Mouse (Mus musculus): ENCODE measurements around the gene Cmpk1.
"Not testable (repeated sequence)": the region's sequence is repeated elsewhere in the genome, so short reads cannot be mapped to it uniquely, and the experiment has no call there.

Gene Cmpk1

DNA sequence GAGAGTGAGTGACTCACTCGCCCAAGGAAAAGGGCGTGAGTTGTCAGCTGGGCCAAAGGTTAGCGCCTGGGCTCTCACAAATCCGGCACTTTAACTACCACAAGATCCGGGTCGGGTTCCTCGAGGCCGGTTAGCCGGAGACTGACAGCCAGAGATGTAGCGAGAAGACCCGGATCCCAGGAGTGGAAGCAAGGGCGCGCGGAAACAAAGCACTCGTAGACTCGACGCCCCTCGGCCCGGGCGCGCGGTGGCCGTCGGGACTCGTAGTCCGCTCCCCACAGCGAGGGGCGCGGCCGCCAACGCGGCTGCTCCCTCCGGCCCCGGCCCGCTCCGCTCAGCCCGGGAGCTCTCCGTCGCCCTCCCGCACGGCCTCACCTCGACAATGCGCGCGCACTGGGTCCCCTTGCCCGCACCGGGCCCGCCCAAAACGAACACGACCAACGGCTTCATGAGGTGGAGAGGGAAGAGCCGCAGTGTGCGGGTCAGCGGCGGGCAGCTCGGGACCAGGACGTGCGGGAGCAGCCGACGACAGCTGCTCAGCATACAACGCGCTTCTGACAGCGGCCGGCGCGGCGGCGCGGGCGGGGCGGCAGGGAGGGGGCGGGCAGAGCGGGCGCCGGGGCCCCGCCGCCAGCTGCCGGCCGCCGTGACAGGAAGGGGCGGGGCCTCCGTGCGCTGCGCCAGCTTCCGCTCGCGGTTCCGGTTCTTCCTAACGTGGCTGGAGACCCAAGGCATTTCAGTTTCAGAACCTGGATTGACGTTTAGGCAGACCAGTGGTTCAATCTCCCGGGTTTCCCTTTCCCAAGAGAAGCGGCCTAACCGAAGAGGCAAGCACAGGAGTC lies at the start of gene Cmpk1:
Cmpk1 (minus strand) TSS at position 651 of the 842 bp plus-strand sequence.
- peak; percentile 89 for DNase-seq (ENCODE audit: low spot score)

DNA sequence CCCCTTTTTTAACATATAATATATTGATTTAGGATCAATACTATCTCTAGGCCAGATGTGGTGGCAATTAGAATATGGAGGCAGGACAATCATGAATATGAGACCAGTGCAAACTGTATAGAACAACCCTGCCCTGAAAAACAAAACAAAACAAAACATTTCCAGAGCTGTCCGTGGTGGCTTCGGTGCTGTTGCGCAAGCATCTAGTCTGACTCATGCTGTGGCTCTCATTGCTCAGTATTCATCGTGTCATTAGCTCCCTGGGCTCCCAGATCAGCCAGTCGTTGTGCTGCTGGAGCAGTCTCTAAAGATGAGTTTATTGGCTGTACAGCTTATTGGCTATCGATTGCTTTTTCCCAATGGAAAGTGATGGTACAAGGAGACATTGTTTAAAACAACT lies 48.0 kb upstream of the Cmpk1 start:
- no peak for DNase-seq (ENCODE audit: low spot score)

DNA sequence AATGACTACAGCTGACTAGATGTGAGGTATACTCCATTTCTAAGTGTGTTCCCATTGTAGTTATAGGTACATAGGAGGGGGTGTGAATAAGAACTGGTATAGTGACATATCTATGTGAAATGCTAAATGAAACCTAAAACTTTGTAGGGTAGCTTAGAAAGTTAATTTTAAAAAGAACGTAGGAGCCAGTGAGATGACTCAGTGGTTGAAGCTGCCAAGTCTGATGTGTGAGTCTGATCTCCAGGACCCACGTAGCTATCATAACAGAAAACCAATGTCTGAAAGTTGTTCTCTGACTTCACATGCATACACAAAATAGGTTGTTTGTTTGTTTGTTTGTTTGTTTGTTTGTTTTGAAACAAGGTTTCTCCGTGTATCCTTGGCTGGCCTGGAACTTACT lies 33.0 kb upstream of the Cmpk1 start:
- DNase-seq (ENCODE audit: low spot score): no peak

DNA sequence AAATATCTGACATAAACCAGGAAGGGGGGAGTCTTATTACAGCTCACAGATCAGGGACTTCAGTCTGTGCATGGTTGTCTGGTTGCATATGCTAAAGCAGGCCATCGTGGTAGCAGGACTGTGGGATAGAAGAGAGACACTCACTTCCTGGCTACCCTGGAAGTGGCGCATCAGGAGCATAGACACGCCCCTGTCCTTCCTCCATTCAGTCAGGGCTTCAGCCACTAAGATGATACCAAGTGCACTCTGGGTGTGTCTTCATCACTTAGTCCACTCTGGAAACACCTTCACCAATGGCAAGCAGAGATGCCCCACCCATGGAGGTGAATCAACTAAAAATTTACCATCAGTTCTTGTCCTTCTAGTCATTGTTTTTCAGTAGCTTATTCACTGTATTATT lies 27.2 kb upstream of the Cmpk1 start:
- DNase-seq (ENCODE audit: low spot score): no peak

DNA sequence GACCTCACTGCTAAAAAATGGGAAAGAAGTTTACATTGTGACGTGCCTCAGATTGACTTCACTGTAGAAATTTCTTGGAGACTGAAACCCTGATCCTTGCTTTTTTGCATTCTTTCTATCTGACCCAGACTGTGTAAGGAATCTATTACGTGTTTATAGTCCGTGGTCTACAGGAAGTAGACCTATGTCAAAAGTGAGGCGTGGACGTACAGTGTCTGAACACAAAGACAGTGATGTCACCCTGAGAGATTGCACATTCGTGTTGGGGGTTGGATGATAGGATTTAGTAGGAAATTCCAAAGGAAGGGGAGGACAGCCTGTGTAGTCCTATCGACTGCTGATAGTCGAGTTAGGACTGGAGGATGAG lies 13.4 kb upstream of the Cmpk1 start:
- DNase-seq (ENCODE audit: low spot score): peak; percentile 37

DNA sequence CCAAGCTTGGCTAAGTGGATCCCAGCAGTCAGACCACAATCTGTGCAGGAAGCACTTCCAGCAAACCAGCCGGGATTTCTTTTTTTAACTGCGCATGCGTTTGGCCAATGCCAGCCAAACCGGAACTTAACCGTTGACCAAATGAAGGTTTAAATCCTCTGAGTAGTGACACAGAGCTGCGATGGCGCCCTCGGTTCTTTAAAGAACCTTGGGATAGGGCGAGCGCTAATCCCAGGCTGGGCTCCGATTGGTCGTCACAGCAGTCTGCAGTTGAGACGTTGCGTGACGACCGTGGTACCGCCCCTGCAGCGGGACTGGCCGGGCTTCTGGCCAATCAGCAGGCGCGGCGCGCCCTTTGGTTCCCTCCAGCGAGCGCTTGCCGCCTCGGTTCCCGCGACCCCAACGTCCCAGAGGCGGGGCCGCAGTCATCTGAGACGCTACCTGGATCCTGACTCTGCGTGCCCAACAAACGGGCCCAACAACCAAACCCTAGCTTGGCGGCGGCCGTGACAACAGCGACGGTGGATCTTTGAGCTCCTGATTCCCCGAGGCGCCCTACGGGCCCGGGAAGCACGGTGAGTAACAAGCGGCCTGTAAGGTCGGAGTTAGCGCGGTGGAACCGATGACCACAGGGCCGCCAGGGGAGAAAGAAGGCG lies 12.9 kb upstream of the Cmpk1 start, which contains the start of gene Stil:
Stil (plus strand) TSS at position 387 of the 656 bp plus-strand sequence.
- DNase-seq (ENCODE audit: low spot score): peak; percentile 98

DNA sequence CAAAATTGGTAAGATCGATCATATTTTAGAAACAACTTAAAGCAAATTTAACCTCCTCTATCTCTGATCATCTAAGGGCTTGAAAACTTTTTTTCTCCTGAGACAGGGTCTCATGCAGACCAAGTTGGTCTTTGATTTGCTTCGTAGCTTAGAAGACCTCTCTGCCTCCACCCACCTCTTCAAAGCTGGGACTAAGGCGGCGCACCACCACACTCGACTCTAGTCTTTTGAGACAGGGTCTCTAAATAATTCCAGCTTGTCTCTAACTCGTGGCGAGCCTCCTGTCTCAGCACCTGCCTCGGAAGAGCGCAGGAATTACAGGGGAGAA lies 12.4 kb upstream of the Cmpk1 start:
- no peak for DNase-seq (ENCODE audit: low spot score)

DNA sequence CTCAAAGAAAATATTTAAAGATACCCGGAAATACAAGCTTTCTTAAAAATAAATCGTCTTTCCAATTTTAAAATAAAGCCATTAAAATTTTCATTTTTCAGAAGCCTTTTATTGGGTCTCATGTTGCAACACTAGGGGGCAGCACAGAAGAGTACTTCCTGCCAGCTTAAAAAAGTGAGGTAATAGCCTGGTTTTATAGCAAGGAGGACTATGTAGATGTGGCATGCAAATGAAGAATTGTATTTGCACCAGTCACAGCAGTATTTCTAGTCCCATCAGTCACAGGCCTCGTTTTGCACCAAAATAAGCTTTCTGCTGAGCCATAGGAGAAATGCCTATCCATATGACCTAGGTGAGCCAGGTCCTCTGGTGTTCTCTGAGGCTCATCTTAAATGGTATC lies 10.0 kb upstream of the Cmpk1 start:
- DNase-seq (ENCODE audit: low spot score): peak; percentile 67

DNA sequence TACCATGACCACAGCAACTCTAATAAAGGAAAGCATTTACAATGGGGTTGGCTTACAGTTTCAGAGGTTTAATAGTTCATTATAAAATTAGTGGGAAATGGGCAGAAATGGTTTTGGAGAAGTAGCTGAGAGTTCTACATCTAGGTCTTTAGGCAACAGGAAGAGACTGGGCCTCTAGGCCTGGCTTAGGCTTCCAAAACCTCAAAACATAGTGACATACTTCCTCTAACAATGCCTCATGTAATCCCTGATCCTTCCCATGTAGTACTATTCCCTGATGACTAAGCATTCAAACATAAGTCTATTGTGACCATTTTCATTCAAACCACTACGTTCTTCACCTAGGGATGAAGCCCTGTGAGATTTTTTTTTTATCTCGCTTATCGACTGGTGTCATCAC lies 7.2 kb upstream of the Cmpk1 start:
- no peak for DNase-seq (ENCODE audit: low spot score)

DNA sequence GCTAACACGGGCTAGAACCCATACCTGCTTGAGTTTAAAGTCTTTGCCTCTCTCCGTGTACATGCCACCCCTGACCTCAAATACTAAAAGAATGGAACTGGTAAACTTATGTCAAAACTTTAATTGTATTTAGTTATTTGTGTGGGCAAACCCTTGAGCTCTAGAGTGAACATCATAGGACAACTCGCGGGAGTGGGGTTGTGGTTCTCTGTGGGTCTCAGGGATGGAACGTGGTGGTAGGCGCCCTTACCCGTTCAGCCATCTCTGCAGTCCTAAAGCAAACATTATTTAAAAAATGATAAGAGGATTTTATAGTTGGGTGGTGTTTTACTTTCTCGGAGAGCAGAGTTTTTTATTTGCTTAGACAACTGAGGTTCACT lies 840 bp downstream of the Cmpk1 start:
- peak; percentile 54 for DNase-seq (ENCODE audit: low spot score)

DNA sequence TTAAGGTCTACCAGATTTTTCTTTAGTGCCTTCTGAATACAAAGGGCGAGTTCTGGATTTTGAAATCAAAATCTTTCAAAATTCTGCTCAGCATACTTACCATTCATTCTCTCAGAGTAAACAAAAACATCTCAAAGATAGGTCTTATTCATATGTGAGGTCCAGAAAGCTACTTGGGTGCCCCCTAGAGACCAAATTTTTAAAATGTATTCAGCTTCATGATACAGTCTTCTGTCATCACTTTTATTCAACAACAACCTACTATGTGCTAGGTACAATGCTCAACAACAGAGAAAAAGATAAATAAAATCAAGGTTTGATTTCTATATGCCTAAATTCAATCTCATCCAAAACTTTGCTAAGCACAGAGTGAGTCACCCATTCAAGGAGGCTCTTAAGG lies 4.0 kb downstream of the Cmpk1 start:
- peak; percentile 41 for DNase-seq (ENCODE audit: low spot score)

DNA sequence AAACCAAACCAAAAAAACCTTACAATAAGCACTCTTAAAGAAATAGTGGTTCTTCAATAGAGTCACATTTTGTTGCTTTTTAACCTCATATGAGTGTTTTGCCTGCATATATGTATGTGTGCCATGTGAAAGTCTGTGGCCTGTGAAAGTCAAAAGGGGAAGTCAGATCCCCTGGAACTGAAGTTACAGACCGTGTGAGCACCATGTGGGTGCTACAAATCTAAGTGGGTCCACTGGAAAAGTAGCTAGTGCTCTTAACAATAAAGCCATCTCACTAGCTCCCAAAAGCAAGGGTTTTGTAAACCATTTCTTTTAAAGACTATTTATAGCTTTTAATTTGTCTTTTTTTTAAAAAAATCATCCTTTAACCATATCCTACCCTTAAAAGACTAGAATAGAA lies 4.4 kb downstream of the Cmpk1 start:
- DNase-seq (ENCODE audit: low spot score): no peak

DNA sequence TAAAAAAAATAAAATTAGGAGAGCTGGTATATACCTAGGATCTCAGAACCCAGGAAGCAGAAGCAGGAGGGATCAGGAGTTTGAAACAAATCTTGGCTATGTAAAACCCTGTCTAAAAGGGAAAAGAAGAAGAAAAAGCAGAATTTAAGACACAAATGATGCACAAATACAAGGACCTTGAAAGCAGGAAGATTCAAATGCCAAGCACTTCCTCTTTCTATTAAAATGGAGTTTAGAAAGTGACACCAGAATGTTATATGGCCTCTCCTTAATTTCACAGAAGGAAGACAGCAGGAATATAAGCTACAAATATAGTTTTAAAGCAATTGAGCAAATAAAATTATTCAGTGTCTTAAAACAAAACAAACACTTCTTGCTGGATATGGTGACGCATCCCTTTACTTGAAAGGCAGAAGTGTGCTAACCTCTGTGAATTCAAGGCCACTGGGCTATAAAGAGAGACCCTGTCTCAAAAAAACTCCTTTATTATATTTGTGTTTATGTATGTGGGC lies 13.8 kb downstream of the Cmpk1 start:
- DNase-seq (ENCODE audit: low spot score): no peak

DNA sequence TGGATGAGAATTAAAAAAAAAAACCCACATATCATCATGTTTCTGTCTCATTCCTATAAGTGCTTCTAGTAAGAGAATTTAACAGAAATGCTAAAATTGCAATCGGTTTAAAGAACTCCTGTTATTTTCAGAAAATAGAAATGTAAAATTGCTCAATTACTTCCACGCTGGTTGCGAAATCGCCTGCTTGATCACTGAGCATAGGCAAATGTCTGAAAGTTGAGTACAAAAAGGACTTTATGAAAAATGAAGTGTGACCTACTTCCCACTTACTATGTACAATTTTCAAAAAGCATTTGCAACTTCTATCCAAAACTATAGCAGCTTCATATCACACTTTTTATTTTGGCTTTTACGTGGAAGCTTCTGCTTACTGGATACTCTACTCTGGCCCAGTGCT lies 16.3 kb downstream of the Cmpk1 start:
- DNase-seq (ENCODE audit: low spot score): no peak

DNA sequence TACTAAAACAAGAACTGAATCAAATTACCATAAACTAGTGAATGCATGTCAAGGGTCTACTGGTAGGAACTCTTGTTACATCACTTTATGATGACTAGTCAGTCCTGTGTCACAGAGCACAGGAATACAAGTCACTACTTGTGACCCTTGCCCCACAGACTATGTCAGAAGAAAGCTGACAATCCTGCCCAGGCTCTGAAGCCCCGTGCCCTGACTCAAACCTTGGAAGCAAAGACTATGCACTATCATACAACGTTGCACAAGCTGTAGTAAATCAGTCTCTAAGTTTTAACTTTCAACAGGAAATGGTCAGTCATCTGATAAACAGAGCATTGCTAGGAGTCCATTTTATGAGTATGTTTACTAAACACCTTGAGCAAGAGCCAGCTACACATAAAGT lies 26.2 kb downstream of the Cmpk1 start:
- DNase-seq (ENCODE audit: low spot score): not testable (repeated sequence)

DNA sequence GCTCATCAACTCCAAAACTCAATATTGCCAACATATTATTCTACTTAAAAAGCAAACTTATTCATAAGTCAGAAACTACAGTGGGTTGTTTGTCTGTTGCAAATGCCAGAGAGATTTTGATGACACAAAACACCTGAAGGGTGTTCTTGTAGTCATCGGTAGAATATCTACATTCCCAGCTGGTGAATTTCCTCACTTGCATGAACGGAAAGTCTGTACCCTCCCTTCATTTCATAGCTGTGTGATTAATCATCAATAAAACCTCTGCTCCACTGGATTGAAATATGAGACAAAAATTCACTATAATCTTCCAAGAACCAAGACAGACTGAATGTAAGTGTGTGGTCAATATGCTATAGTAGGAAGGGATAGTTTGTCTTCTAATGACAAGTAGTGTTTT lies 27.5 kb downstream of the Cmpk1 start:
- DNase-seq (ENCODE audit: low spot score): no peak

DNA sequence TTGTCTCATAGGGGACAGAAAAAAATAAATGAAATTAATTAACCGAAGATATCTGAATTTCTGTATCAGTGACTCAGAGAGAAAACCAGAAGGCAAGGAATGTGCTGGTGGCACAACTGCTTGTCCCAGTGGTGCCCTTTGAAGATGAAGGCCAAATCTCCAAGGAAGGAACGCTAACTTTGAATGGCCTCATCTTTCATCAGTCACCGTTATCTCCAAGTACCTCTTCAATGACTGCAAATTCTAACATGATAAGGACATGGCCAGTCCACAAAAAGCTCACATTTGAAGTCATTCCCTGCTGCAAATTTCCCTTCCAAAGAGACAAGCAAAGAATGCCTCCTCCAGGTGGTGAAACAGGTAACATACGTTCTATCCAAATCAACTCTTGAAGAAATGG lies 28.3 kb downstream of the Cmpk1 start:
- DNase-seq (ENCODE audit: low spot score): no peak

DNA sequence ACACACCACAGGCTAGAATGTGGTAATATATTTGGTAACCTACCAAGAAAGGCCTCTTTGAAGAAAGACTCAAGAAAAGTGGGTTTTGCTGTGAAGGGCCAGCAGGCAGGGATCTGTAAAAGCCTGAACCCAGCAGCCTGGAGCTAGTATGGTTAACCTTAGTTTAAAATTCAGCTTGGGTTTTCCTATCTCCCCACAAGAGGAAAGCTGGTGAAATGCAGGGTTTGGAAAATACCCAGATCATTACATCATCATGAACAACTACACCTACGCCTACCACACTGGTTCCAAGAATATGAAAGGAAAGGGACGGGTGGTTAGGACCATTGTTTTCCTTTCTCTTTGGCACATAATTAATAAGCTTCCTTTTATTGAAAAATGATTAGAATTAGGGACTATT lies 28.8 kb downstream of the Cmpk1 start:
- no peak for DNase-seq (ENCODE audit: low spot score)

DNA sequence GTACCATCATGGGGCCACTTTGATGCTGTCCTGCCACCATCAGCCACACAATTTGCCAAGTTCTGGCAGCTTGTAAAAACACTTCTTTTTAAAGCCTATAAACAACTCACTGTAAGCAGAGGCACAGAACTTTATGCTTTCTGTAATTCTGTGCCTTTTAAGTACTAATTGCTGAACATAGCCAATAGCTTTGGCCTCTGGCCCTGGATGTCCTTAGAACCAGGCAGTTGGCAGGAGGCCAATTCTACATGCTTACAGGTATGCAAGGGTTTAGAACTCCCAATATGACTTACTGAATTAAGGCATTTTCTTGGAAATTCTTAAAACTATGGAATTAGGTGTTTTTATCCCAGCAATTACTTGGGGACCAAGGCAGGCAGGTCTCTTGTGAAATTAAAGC lies 29.6 kb downstream of the Cmpk1 start:
- DNase-seq (ENCODE audit: low spot score): no peak

DNA sequence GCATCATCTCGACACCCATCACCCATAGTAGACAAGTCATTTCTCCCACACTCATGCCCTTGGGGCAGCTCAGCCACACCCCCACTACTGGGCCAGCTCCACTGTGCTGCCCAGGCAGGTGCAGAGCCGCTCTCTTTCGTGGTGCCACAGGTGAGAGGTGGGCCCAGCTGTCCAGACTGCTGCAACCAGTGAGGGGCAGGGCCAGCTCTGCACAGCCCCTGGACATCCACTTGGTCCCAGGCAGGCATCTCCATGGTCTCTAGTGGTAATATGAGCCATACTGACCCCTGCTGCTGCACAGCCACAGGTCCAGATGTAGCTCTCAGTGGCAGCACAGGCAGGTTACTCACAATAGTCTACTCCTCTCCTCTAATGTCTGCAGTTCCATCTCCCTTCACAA lies 33.9 kb downstream of the Cmpk1 start:
- no peak for DNase-seq (ENCODE audit: low spot score)

DNA sequence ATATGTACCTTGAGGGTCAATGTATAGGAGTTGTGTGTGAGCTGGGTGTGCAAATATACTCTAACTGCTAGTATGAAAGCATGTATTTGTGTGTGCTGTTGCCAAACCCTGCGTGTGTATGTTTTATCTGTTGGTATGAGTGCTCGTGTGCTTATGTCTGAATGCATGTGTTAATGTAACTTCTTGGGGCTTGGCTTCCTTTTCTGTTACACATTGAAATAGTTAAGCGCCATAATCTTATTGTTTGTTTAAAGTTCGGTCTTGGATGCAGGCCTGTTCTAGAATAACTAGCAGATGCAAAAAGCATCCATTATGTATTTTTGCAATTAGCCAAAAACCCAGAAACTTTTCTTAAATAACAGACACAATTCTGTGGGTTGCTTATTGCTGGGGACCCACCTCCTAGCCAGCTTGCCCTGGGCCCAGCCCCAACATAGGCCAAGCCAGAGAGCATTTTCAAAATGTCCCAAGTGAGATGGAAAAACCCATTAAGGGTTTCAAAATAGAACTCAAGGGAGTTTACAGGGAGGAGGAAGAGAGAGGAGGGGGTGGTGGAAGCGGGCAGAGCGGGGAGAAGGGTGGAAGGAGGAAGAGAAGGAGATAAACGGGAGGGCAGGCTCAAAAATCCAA lies 39.1 kb downstream of the Cmpk1 start:
- no peak for DNase-seq (ENCODE audit: low spot score)

DNA sequence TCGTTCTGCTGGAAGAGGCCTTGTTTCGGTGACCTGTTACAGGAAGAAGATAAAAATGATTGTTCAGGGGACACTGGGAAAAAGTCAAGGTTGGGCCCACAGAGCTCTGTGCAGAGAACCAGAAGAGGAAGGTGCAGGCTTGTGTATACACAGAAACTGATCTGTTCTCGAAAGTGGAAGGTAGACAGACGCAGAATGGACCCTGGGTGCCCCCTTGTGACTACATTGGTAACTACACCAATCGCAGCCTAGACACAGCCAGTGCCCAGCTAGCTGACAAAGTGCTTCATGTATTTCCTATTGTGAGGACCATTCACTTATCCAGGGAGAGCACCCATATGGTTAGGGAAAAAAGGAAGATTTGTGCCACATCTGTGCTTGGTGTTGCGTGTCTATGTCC lies 39.6 kb downstream of the Cmpk1 start:
- peak; percentile 88 for DNase-seq (ENCODE audit: low spot score)

DNA sequence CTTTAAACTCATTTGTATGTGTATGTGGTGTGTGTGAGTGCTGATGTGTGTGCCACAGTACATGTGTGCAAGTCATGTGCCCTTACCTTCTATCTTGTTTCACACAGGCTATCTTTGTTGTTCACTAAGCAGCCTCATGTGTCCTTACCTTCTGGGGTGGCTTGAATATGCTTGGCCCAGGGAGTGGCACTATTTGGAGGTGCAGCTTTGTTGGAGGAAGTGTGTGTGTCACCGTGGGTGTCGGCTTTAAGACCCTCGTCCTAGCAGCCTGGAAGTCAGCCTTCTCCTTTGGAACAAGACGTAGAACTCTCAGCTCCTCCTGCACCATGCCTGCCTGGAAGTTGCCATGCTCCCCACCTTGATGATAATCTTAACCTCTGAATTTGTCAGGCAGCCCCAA lies 40.6 kb downstream of the Cmpk1 start:
- no peak for DNase-seq (ENCODE audit: low spot score)
